Mouse (Mus musculus) neural tube, embryonic 15.5 days (tissue): ENCODE measurements around the gene Kank3. TPM values are rescaled to one million over a fixed set of nuclear protein-coding genes. Genes with fewer than 3 reads are reported as not detected.

Experiments used
- polyA plus RNA-seq: library from polyadenylated mRNA; unstranded; fragments of >200 nt; fragmentation: Nextera tagmentation; extraction: Ambion mirVana; gene quantifications from 2 replicates; pipeline ENCODE4 v1.2.1, GENCODE M21; 2015

The Kank3 gene
- polyA plus RNA-seq, 1 experiment from 2014 or later: 46.7 TPM

Other genes with a start within 250 kb of the Kank3 start
- 56.1 and 62.3 TPM in 2 replicates for gene Zfp414, start 181.4 kb upstream of the Kank3 start, polyA plus RNA-seq
- gene Pram1, start 172.5 kb upstream of the Kank3 start, polyA plus RNA-seq: 0.61 TPM in 1 of 2 replicates, not detected in the other
- gene Hnrnpm, start 123.7 kb upstream of the Kank3 start, polyA plus RNA-seq: 161 and 203 TPM in 2 replicates
- gene March2, start 91.8 kb upstream of the Kank3 start, polyA plus RNA-seq: 77.4 and 81.5 TPM in 2 replicates
- 519 and 596 TPM in 2 replicates for gene Rab11b, start 50.0 kb upstream of the Kank3 start, polyA plus RNA-seq
- gene Angptl4, start 28.7 kb upstream of the Kank3 start, polyA plus RNA-seq: 21.6 and 23.3 TPM in 2 replicates
- 534 and 619 TPM in 2 replicates for gene Rps28, start 14.0 kb downstream of the Kank3 start, polyA plus RNA-seq
- gene Ndufa7, start 14.1 kb downstream of the Kank3 start, polyA plus RNA-seq: 515 and 564 TPM in 2 replicates
- 53.9 and 56.1 TPM in 2 replicates for gene Cd320, start 32.6 kb downstream of the Kank3 start, polyA plus RNA-seq
- gene Gm7029, start 63.3 kb downstream of the Kank3 start, polyA plus RNA-seq: not detected in 2 replicates
- gene Kifc1, start 80.1 kb downstream of the Kank3 start, polyA plus RNA-seq: 2.0 and 3.5 TPM in 2 replicates
- gene Platr17, start 94.6 kb downstream of the Kank3 start, polyA plus RNA-seq: 0.93 and 1.2 TPM in 2 replicates
- 50.7 and 58.5 TPM in 2 replicates for gene Daxx, start 98.9 kb downstream of the Kank3 start, polyA plus RNA-seq
- 35.3 and 51.3 TPM in 2 replicates for gene Tapbp, start 105.4 kb downstream of the Kank3 start, polyA plus RNA-seq
- 13.7 and 15.8 TPM in 2 replicates for gene Zbtb22, start 105.4 kb downstream of the Kank3 start, polyA plus RNA-seq
- 56.8 and 58.8 TPM in 2 replicates for gene Rgl2, start 119.0 kb downstream of the Kank3 start, polyA plus RNA-seq
- gene Pfdn6, start 129.8 kb downstream of the Kank3 start, polyA plus RNA-seq: 173 and 183 TPM in 2 replicates
- 25.1 and 29.3 TPM in 2 replicates for gene Wdr46, start 130.1 kb downstream of the Kank3 start, polyA plus RNA-seq
- 11.9 and 13.1 TPM in 2 replicates for gene B3galt4, start 141.0 kb downstream of the Kank3 start, polyA plus RNA-seq
- gene Vps52, start 145.3 kb downstream of the Kank3 start, polyA plus RNA-seq: 72.3 and 75.7 TPM in 2 replicates
- gene Rps18, start 145.5 kb downstream of the Kank3 start, polyA plus RNA-seq: 778 and 1,050 TPM in 2 replicates
- gene H2-K1, start 189.8 kb downstream of the Kank3 start, polyA plus RNA-seq: 19.8 and 88.0 TPM in 2 replicates
- gene Ring1, start 214.2 kb downstream of the Kank3 start, polyA plus RNA-seq: 21.9 and 24.4 TPM in 2 replicates
- gene H2-Ke6, start 217.5 kb downstream of the Kank3 start, polyA plus RNA-seq: 68.4 and 71.4 TPM in 2 replicates
- gene Slc39a7, start 221.2 kb downstream of the Kank3 start, polyA plus RNA-seq: 167 and 170 TPM in 2 replicates
- gene Rxrb, start 221.3 kb downstream of the Kank3 start, polyA plus RNA-seq: 54.4 and 57.7 TPM in 2 replicates
- gene Col11a2, start 228.9 kb downstream of the Kank3 start, polyA plus RNA-seq: 8.3 and 9.4 TPM in 2 replicates